41 mouse cellular contexts compared by ENCODE assay signal in the genomic region with DNA sequence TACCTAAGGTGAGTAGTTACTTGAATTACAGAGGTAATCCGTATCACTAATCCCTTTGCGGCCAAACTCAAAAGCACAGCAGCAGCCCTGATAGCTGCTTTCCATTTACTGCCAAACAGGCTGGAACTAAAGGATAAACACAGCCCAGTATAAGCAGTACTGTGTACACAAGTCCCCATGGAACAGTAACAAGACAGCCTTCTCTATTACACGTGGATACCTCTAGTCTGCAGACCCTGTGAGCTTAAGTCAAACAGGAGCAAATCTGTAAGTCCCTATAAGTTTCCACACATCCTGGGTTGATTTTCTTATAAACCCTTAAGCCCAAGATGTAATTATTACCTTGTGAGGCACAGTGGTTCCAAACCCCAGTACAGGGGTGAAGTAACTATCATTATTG. TPM values are rescaled to one million over a fixed set of nuclear protein-coding genes. Genes with fewer than 3 reads are reported as not detected.
"Had no signal": no experiment of that assay in that cellular context is flagged by ENCODE, and none has a peak within 500 bp of the region (broad histone marks: within the 10 kb centered on the region; RNA-seq: fewer than 3 reads in every experiment).

No protein-coding gene starts in this region.

- H3K4me2 ChIP-seq: heart, embryonic 13.5 days; heart, embryonic 15.5 days; hindbrain, embryonic 12.5 days; hindbrain, embryonic 14.5 days; intestine, embryonic 15.5 days; kidney, embryonic 15.5 days; limb, embryonic 15.5 days; liver, embryonic 12.5 days had no signal

- H3K4me3 ChIP-seq: heart, embryonic 10.5 days; heart, embryonic 13.5 days; heart, embryonic 15.5 days; hindbrain, embryonic 12.5 days; intestine, embryonic 15.5 days; kidney, embryonic 15.5 days; limb, embryonic 15.5 days; liver, embryonic 12.5 days had no signal

- ATAC-seq: hindbrain, embryonic 16.5 days; inflammation-experienced regulatory T-cells, adult 6 months; intestine, embryonic 15.5 days; intestine, postnatal 0 days; liver, embryonic 12.5 days had no signal

- H3K9me3 ChIP-seq: heart, embryonic 10.5 days; heart, embryonic 15.5 days; hindbrain, embryonic 12.5 days; intestine, embryonic 15.5 days; kidney, embryonic 15.5 days; limb, embryonic 15.5 days; liver, embryonic 12.5 days had no signal

- H3K27me3 ChIP-seq: heart, embryonic 13.5 days; heart, embryonic 15.5 days; hindbrain, embryonic 12.5 days; intestine, embryonic 15.5 days; kidney, embryonic 15.5 days; limb, embryonic 15.5 days; liver, embryonic 12.5 days had no signal

- DNase-seq: gastrocnemius, postnatal 10 days; gastrocnemius, postnatal 25 days; heart, adult 18-20 months; heart, postnatal 14 days; heart, postnatal 36 days; kidney, adult 18-20 months; kidney, adult 9 months; kidney, postnatal 14 days; kidney, postnatal 36 days; layer of hippocampus, adult 9-11 months; layer of hippocampus, postnatal 36 days; left cerebral cortex, postnatal 4 days had no signal

- H3K9ac ChIP-seq: heart, embryonic 13.5 days; heart, embryonic 15.5 days; hindbrain, embryonic 12.5 days; hindbrain, embryonic 14.5 days; intestine, embryonic 15.5 days; kidney, embryonic 15.5 days; limb, embryonic 15.5 days; liver, embryonic 12.5 days; liver, embryonic 14.5 days had no signal

- H3K4me1 ChIP-seq: heart, embryonic 10.5 days; heart, embryonic 13.5 days; heart, embryonic 15.5 days; hindbrain, embryonic 12.5 days; intestine, embryonic 15.5 days; kidney, embryonic 15.5 days; liver, embryonic 12.5 days had no signal

- H3K36me3 ChIP-seq: heart, embryonic 10.5 days; heart, embryonic 13.5 days; heart, embryonic 15.5 days; hindbrain, embryonic 12.5 days; intestine, embryonic 15.5 days; kidney, embryonic 15.5 days; limb, embryonic 15.5 days; liver, embryonic 12.5 days had no signal

- H3K27ac ChIP-seq: heart, embryonic 10.5 days; heart, embryonic 13.5 days; heart, embryonic 15.5 days; hindbrain, embryonic 12.5 days; hindbrain, embryonic 14.5 days; intestine, embryonic 15.5 days; kidney, embryonic 15.5 days; kidney, postnatal 0 days; limb, embryonic 15.5 days; liver, embryonic 12.5 days; liver, embryonic 14.5 days had no signal

RNA-seq across cellular contexts. Expression of a gene that starts 3.0 kb away (rescaled TPM):
- total RNA-seq: gastrocnemius, postnatal 10 days; gastrocnemius, postnatal 25 days; gastrocnemius, postnatal 4 days; granulocyte monocyte progenitor cell, adult 5-6 weeks; heart, postnatal 36 days; hematopoietic stem cell, adult 5-6 weeks; layer of hippocampus, adult 18-20 months; layer of hippocampus, postnatal 14 days; layer of hippocampus, postnatal 36 days; left cerebral cortex, adult 18-20 months; left cerebral cortex, postnatal 10 days; left cerebral cortex, postnatal 25 days; left cerebral cortex, postnatal 4 days had no signal
- polyA plus RNA-seq: hindbrain, embryonic 14.5 days; hindbrain, embryonic 16.5 days; liver, adult 2 months; liver, embryonic 12.5 days had no signal

RNA-seq across cellular contexts. Expression of a gene that starts 15.4 kb away (rescaled TPM):
- total RNA-seq: gastrocnemius, adult 18-20 months; gastrocnemius, postnatal 10 days; gastrocnemius, postnatal 25 days; gastrocnemius, postnatal 4 days; granulocyte monocyte progenitor cell, adult 5-6 weeks; heart, adult 18-20 months; heart, adult 8-10 months; heart, postnatal 14 days; heart, postnatal 36 days; hematopoietic stem cell, adult 5-6 weeks; layer of hippocampus, adult 18-20 months; layer of hippocampus, adult 8-10 months; layer of hippocampus, postnatal 14 days; layer of hippocampus, postnatal 36 days; left cerebral cortex, adult 18-20 months; left cerebral cortex, adult 8-10 months; left cerebral cortex, postnatal 10 days; left cerebral cortex, postnatal 25 days; left cerebral cortex, postnatal 4 days; liver, adult 2 months had no signal
- polyA plus RNA-seq: heart, embryonic 10.5 days; heart, embryonic 13.5 days; heart, embryonic 15.5 days; heart, postnatal 0 days; hindbrain, embryonic 12.5 days; hindbrain, embryonic 14.5 days; hindbrain, embryonic 16.5 days; inflammation-experienced regulatory T-cells, adult 6 months; intestine, embryonic 15.5 days; intestine, postnatal 0 days; kidney, embryonic 15.5 days; large intestine, adult 2 months; limb, embryonic 15.5 days; liver, adult 2 months; liver, embryonic 12.5 days; liver, embryonic 14.5 days had no signal

RNA-seq across cellular contexts. Expression of a gene that starts 27.7 kb away (rescaled TPM):
- total RNA-seq: gastrocnemius, adult 18-20 months; gastrocnemius, postnatal 10 days; gastrocnemius, postnatal 25 days; gastrocnemius, postnatal 4 days; granulocyte monocyte progenitor cell, adult 5-6 weeks; heart, adult 18-20 months; heart, adult 8-10 months; heart, postnatal 14 days; heart, postnatal 36 days; hematopoietic stem cell, adult 5-6 weeks; layer of hippocampus, adult 18-20 months; layer of hippocampus, adult 8-10 months; layer of hippocampus, postnatal 14 days; layer of hippocampus, postnatal 36 days; left cerebral cortex, adult 18-20 months; left cerebral cortex, adult 8-10 months; left cerebral cortex, postnatal 10 days; left cerebral cortex, postnatal 25 days; left cerebral cortex, postnatal 4 days; liver, adult 2 months had no signal
- polyA plus RNA-seq: heart, embryonic 10.5 days; heart, embryonic 13.5 days; heart, embryonic 15.5 days; heart, postnatal 0 days; hindbrain, embryonic 12.5 days; hindbrain, embryonic 14.5 days; hindbrain, embryonic 16.5 days; inflammation-experienced regulatory T-cells, adult 6 months; intestine, embryonic 15.5 days; intestine, postnatal 0 days; kidney, embryonic 15.5 days; kidney, postnatal 0 days; large intestine, adult 2 months; limb, embryonic 15.5 days; liver, adult 2 months; liver, embryonic 12.5 days; liver, embryonic 14.5 days had no signal

RNA-seq across cellular contexts. Expression of a gene that starts 38.0 kb away (rescaled TPM):
- total RNA-seq: gastrocnemius, adult 18-20 months; gastrocnemius, postnatal 10 days; gastrocnemius, postnatal 25 days; gastrocnemius, postnatal 4 days; granulocyte monocyte progenitor cell, adult 5-6 weeks; heart, adult 18-20 months; heart, adult 8-10 months; heart, postnatal 14 days; heart, postnatal 36 days; hematopoietic stem cell, adult 5-6 weeks; layer of hippocampus, adult 18-20 months; layer of hippocampus, adult 8-10 months; layer of hippocampus, postnatal 14 days; layer of hippocampus, postnatal 36 days; left cerebral cortex, adult 18-20 months; left cerebral cortex, adult 8-10 months; left cerebral cortex, postnatal 10 days; left cerebral cortex, postnatal 25 days; left cerebral cortex, postnatal 4 days; liver, adult 2 months had no signal
- polyA plus RNA-seq: heart, embryonic 10.5 days; heart, embryonic 13.5 days; heart, embryonic 15.5 days; heart, postnatal 0 days; hindbrain, embryonic 12.5 days; hindbrain, embryonic 14.5 days; hindbrain, embryonic 16.5 days; inflammation-experienced regulatory T-cells, adult 6 months; intestine, embryonic 15.5 days; intestine, postnatal 0 days; kidney, embryonic 15.5 days; kidney, postnatal 0 days; large intestine, adult 2 months; limb, embryonic 15.5 days; liver, adult 2 months; liver, embryonic 12.5 days; liver, embryonic 14.5 days had no signal

RNA-seq across cellular contexts. Expression of a gene that starts 46.6 kb away (rescaled TPM):
- total RNA-seq: gastrocnemius, adult 18-20 months; gastrocnemius, postnatal 10 days; gastrocnemius, postnatal 25 days; gastrocnemius, postnatal 4 days; granulocyte monocyte progenitor cell, adult 5-6 weeks; heart, adult 18-20 months; heart, adult 8-10 months; heart, postnatal 14 days; heart, postnatal 36 days; hematopoietic stem cell, adult 5-6 weeks; layer of hippocampus, adult 18-20 months; layer of hippocampus, adult 8-10 months; layer of hippocampus, postnatal 14 days; layer of hippocampus, postnatal 36 days; left cerebral cortex, adult 18-20 months; left cerebral cortex, adult 8-10 months; left cerebral cortex, postnatal 10 days; left cerebral cortex, postnatal 25 days; left cerebral cortex, postnatal 4 days; liver, adult 2 months had no signal
- polyA plus RNA-seq: heart, embryonic 10.5 days; heart, postnatal 0 days; hindbrain, embryonic 12.5 days; inflammation-experienced regulatory T-cells, adult 6 months; intestine, embryonic 15.5 days; intestine, postnatal 0 days; kidney, embryonic 15.5 days; kidney, postnatal 0 days; large intestine, adult 2 months; limb, embryonic 15.5 days; liver, adult 2 months; liver, embryonic 12.5 days; liver, embryonic 14.5 days had no signal
